Mouse (Mus musculus) heart, embryonic 14.5 days (tissue): Measurements from ENCODE around the gene Klhl26. TPM values are rescaled to one million over a fixed set of nuclear protein-coding genes. Genes with fewer than 3 reads are reported as not detected.

Experiments used
- ATAC-seq: fragments of 200-750 bp; cut with Nextera tagmentation; 2 replicates; pipeline ENCODE4 v1.8.0; 2017; ENCODE audit warnings: low read depth, moderate TSS enrichment; ENCODE audit not compliant: insufficient number of reproducible peaks, insufficient read depth, low FRiP score
- H3K27ac ChIP-seq, 2 experiments: fragments of 200-500 bp in 1 of 2; fragments of 300-500 bp in 1 of 2; sonication (generic) in 1 of 2; replicated peaks in 1 of 2; 2 replicates each; pipeline ENCODE4 v1.5.1; 2012 to 2014; ENCODE audit warnings: low read depth in 2 of 2, low read length in 2 of 2, control low read depth in 1 of 2, mild to moderate bottlenecking in 1 of 2, mixed read lengths in 1 of 2; ENCODE audit not compliant: control insufficient read depth in 1 of 2, insufficient read depth in 1 of 2
- H3K27me3 ChIP-seq: fragments of 300-500 bp; sonication (generic); 2 replicates; pipeline ENCODE4 v1.6.1; 2014; ENCODE audit warnings: mild to moderate bottlenecking, low read length, control low read depth; ENCODE audit not compliant: control insufficient read depth, insufficient read depth
- H3K36me3 ChIP-seq: fragments of 300-500 bp; sonication (generic); 2 replicates; pipeline ENCODE4 v1.6.1; 2014; ENCODE audit warnings: mild to moderate bottlenecking, control low read depth, low read length, mixed read lengths; ENCODE audit not compliant: control insufficient read depth, insufficient read depth
- H3K4me1 ChIP-seq, 2 experiments: fragments of 200-500 bp in 1 of 2; fragments of 300-500 bp in 1 of 2; sonication (generic) in 1 of 2; 2 replicates each; pipeline ENCODE4 v1.6.1; 2012 to 2014; ENCODE audit warnings: low read length in 2 of 2, control low read depth in 1 of 2, mixed read lengths in 1 of 2; ENCODE audit not compliant: control insufficient read depth in 2 of 2, insufficient read depth in 2 of 2
- H3K4me2 ChIP-seq: fragments of 300-500 bp; sonication (generic); 2 replicates; pipeline ENCODE4 v1.6.1; 2014; ENCODE audit warnings: mild to moderate bottlenecking, low read length
- H3K4me3 ChIP-seq, 2 experiments: fragments of 200-500 bp in 1 of 2; fragments of 300-500 bp in 1 of 2; sonication (generic) in 1 of 2; 2 replicates each; pipeline ENCODE4 v1.5.1; 2012 to 2014; ENCODE audit warnings: low read length in 2 of 2, mild to moderate bottlenecking in 2 of 2, control low read depth in 1 of 2, low read depth in 1 of 2, moderate library complexity in 1 of 2; ENCODE audit not compliant: control insufficient read depth in 1 of 2, insufficient read depth in 1 of 2
- H3K9ac ChIP-seq: fragments of 300-500 bp; sonication (generic); 2 replicates; pipeline ENCODE4 v1.6.1; 2014; ENCODE audit warnings: mild to moderate bottlenecking, low read length
- H3K9me3 ChIP-seq: fragments of 300-500 bp; sonication (generic); 2 replicates; pipeline ENCODE4 v1.6.1; 2016; ENCODE audit warnings: low read length, control low read depth; ENCODE audit not compliant: control insufficient read depth
- WGBS: fragments of 180-500 bp; shearing (Covaris S2); extraction: QIAGEN DNeasy Blood & Tissue Kit; methylation state at CpG from one replicate; pipeline ENCODE4 v1.1.7; 2014; 5-methylcytosine and 5-hydroxymethylcytosine counted together
- polyA plus RNA-seq: library from polyadenylated mRNA; unstranded; fragments of >200 nt; fragmentation: Nextera tagmentation; extraction: Ambion mirVana; gene quantifications from 2 replicates; pipeline ENCODE4 v1.2.1, GENCODE M21; 2014

The Klhl26 gene
- polyA plus RNA-seq, 1 experiment from 2014 or later, result 9.8 TPM

- no peak overlapping the region for H3K27ac ChIP-seq
- no peak for ATAC-seq
- H3K4me3 ChIP-seq, result peak overlapping the region in 1 of 2 experiments; percentile 76; a peak in 1 of 4 replicates
- WGBS, result 44% methylated on average over 3 of the region's 3 CpGs
- no peaks in the 10 kb centered on the region for H3K27me3 ChIP-seq
- H3K9me3 ChIP-seq, result no peaks in the 10 kb centered on the region
- H3K9ac ChIP-seq, result peak overlapping the region; percentile 66
- H3K4me1 ChIP-seq, result peaks cover 0 to 9% of the 10 kb centered on the region in 2 experiments; a peak in 3 of 4 replicates
- H3K4me2 ChIP-seq, result peak overlapping the region; percentile 71
- no peaks in the 10 kb centered on the region for H3K36me3 ChIP-seq
Observed at GRCm38 (mm10) chr8:70440246-70440645, 36.5 kb downstream of the Klhl26 start.

GRCm38 (mm10) chr8:70439848-70440179 lies 37.0 kb downstream of the Klhl26 start:
- Histone ChIP-seq H3K4me2 (peak overlapping the region; percentile 71), H3K9ac (peak overlapping the region; percentile 66), H3K27me3 (no peaks in the 10 kb centered on the region), H3K27ac (peak overlapping the region; percentile 24 to 25; a peak in 2 of 4 replicates), H3K36me3 (no peaks in the 10 kb centered on the region), H3K4me1 (peaks cover 0 to 9% of the 10 kb centered on the region in 2 experiments; a peak in 3 of 4 replicates), H3K4me3 (peak overlapping the region; percentile 62 to 76), H3K9me3 (no peaks in the 10 kb centered on the region)
- no peak for ATAC-seq
- WGBS, result 4% methylated on average over 7 of the region's 7 CpGs

- Histone ChIP-seq H3K9ac (peak within 1 kb of the TSS; percentile 82), H3K9me3 (no peaks in the 10 kb centered on the region), H3K4me2 (peak within 1 kb of the TSS; percentile 83), H3K36me3 (no peaks in the 10 kb centered on the region), H3K4me1 (peaks cover 0 to 9% of the 10 kb centered on the region in 2 experiments; a peak in 3 of 4 replicates), H3K27ac (peak within 1 kb of the TSS; percentile 25 to 67; a peak in 3 of 4 replicates), H3K4me3 (peak within 1 kb of the TSS; percentile 62 to 76), H3K27me3 (no peaks in the 10 kb centered on the region)
- peak; percentile 97 for ATAC-seq
- 1% methylated on average over 66 of the region's 70 CpGs for WGBS
Observed at GRCm38 (mm10) chr8:70439055-70439847, 37.5 kb downstream of the Klhl26 start, which contains the start of gene Crtc1. Gene Crtc1 (minus strand): TSS chr8:70439579.

GRCm38 (mm10) chr8:70438423-70438822 lies 38.3 kb downstream of the Klhl26 start:
- H3K36me3 ChIP-seq, result no peaks in the 10 kb centered on the region
- no peak overlapping the region for H3K9ac ChIP-seq
- ATAC-seq, result no peak
- H3K27me3 ChIP-seq, result no peaks in the 10 kb centered on the region
- H3K4me1 ChIP-seq, result peaks cover 0 to 9% of the 10 kb centered on the region in 2 experiments; a peak in 3 of 4 replicates
- 86% methylated on average over 2 of the region's 2 CpGs for WGBS
- peak overlapping the region in 1 of 2 experiments; percentile 76; a peak in 1 of 4 replicates for H3K4me3 ChIP-seq
- H3K9me3 ChIP-seq, result no peaks in the 10 kb centered on the region
- no peak overlapping the region for H3K27ac ChIP-seq
- H3K4me2 ChIP-seq, result peak overlapping the region; percentile 83

GRCm38 (mm10) chr8:70435156-70435555 lies 41.6 kb downstream of the Klhl26 start:
- H3K4me3 ChIP-seq, result no peak overlapping the region
- no peak overlapping the region for H3K9ac ChIP-seq
- WGBS, result 93% methylated on average over 5 of the region's 5 CpGs
- H3K9me3 ChIP-seq, result no peaks in the 10 kb centered on the region
- no peak overlapping the region for H3K4me2 ChIP-seq
- H3K4me1 ChIP-seq, result peaks cover 0 to 9% of the 10 kb centered on the region in 2 experiments; a peak in 3 of 4 replicates
- ATAC-seq, result no peak
- no peaks in the 10 kb centered on the region for H3K27me3 ChIP-seq
- H3K36me3 ChIP-seq, result no peaks in the 10 kb centered on the region
- H3K27ac ChIP-seq, result no peak overlapping the region

- Histone ChIP-seq H3K9me3 (no peaks in the 10 kb centered on the region), H3K4me3 (no peak overlapping the region), H3K9ac (no peak overlapping the region), H3K27me3 (no peaks in the 10 kb centered on the region), H3K4me1 (no peaks in the 10 kb centered on the region), H3K36me3 (no peaks in the 10 kb centered on the region), H3K27ac (no peak overlapping the region), H3K4me2 (no peak overlapping the region)
- 39% methylated on average over 4 of the region's 4 CpGs for WGBS
- no peak for ATAC-seq
Observed at GRCm38 (mm10) chr8:70432991-70433536, 43.7 kb downstream of the Klhl26 start.

GRCm38 (mm10) chr8:70431213-70431612 lies 45.6 kb downstream of the Klhl26 start:
- ATAC-seq, result no peak
- Histone ChIP-seq H3K36me3 (no peaks in the 10 kb centered on the region), H3K27ac (no peak overlapping the region), H3K9me3 (no peaks in the 10 kb centered on the region), H3K4me1 (no peaks in the 10 kb centered on the region), H3K27me3 (no peaks in the 10 kb centered on the region), H3K4me2 (no peak overlapping the region), H3K9ac (no peak overlapping the region), H3K4me3 (no peak overlapping the region)
- 93% methylated on average over 4 of the region's 4 CpGs for WGBS
